Mouse (Mus musculus) olfactory bulb, adult 2 months (tissue): ENCODE data around the gene Ttc13.

Experiments used
- CTCF ChIP-seq: fragments of 200-500 bp; IDR thresholded peaks from 2 replicates; pipeline ENCODE4 v1.5.1; 2012; ENCODE audit warnings: low read depth, mild to moderate bottlenecking, low read length, moderate library complexity; ENCODE audit not compliant: insufficient read depth
- POLR2A ChIP-seq: fragments of 200-500 bp; IDR thresholded peaks from 2 replicates; pipeline ENCODE4 v1.6.1; 2012; ENCODE audit warnings: mild to moderate bottlenecking, low read depth, low read length, moderate library complexity; ENCODE audit not compliant: insufficient read depth

DNA sequence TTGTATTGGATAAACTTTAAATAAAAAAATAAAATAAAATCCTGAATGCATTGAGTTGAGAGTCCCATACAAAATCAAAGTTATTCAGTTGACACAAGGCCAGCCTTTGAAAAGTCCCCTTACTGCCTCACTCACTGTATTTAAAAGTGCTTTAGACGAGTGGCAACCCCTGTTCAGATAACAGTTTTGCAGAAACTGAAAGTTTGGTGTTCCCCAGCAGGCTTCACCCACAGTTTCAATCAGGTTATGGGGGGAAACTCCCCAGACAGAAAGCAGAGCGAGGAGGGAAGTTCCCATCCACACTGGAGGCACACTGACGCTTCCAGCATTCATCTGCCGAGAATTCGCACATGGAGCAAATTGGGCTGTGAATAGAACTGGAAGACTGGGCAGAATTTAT, 34.8 kb upstream of the Ttc13 start:
- TF ChIP-seq CTCF, result no peak
- no peak for TF ChIP-seq POLR2A
